Mouse (Mus musculus): ENCODE measurements around the gene Ola1.

Ola1 gene

DNA sequence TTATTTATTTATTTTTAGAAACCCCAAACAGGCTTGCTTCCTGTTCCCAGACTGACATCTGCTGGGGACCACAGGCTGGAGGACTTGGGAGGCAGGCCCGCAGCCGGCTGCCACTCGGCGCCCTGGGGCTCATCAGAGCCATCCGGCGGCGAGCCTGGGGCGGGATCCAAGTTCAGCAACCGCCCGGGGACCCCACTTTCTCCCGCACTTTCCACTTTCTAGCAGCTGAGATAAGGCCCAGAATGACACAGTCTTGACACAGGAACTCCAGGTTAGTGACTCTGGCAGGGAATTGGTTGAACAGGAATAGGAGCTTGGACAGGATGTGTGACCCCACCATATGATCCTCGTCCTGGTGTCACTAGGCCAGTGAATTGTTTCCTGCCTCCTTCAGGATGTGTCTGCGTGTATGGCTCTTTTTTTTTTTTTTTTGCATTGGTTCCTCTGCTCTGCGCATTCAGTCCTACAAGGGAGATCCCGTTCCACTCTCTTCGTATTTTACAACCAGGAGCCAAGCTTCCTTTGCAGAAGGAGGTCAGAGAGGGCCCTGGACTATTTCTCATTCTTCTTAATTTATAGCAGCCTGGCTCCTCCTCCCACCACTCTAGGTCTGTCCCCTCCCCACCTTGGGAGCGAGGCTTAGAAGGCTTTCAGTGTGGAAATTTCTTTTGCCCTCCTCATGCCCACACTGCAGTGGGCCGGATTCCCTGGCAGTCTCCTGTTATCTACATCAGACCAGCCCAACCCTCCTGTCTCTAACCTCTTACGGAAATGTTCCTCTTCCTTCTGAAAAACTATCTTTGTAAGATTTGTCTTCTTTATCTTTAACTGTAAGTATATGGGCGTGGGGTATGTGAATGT is 152.2 kb downstream of the Ola1 start:
- peak; percentile 30 for DNase-seq (ENCODE audit: low read depth, low spot score)

DNA sequence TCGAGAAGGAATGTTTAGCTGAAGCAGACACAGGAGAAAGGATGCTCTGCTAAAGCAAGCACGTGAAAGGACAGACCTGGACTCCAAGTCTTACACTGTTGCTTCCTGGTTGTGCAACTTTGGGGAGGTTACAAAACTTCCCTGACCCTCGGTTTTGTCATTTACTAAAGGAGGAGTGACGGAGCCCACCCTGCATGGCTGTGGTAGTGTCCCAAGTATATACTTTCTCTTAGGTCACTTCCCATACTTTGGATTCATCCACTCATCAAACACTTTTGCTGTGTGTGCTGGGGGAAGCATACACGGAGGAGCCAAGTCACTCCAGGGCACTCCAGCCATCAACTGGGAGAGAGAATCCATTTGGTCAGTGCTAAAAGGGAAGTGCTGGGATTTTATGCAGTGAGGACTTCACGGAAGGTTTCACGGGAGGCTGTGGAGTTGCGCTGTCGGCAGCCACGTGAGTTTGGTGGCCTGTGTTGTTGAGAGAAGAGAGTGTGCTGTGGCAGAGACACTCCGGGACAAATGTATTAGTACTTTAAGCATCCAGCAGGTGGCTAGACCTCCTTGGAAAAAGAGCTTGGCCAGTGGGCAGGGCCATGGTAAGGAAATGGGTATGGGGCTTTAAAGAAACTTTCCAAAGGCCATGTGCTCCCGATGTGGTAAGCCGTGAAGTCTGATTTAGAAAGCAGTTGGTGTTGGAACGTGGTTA is 154.7 kb downstream of the Ola1 start:
- no peak for DNase-seq (ENCODE audit: low read depth, low spot score)

DNA sequence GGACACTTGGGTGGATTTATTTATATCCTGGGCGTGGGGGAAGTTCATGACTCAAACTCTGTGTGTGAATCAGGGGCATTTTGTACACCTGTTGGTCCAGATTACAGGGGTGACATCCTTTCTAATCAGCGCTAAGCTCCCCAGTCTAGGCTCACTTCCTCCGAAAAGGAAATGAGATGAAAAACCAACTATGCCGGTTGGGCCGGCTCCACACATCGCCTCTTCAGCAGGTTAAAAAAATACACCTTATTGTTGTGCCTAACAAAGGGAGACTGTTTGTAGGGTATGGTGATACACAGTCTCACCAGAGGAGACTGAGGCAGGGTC is 158.5 kb downstream of the Ola1 start:
- DNase-seq (ENCODE audit: low read depth, low spot score), result no peak

DNA sequence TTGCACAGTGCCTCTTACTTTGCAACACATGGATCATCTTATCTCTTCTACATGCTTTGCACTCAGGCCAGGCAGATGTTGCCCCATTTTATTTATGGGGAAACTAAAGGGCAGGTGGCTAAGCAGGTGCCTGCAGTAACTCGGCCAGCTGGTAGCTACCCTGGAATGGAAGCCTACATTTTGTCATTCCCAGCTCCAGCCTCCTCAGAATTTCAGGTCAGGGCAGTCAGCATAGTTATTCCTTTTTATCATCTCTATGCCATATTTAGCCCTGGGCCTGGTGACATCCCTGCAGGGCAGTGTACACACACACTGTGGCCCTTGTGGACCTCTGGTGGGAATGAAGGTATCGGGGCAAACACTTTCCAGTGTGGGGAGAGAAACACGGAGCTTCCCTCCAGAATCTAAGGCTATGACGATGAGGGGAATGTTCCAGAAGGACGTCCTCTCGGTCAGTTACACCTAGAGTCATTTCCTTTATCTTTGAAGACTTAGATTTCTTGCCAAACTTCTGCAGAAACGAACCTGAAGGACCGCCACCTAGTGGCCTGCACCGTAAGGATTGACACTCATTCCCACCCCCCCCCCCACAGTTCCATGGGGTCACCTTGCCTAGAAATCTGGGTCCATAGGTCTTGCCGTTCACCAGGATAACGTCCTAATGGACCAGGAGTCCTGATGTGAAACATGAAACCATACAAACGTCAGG is 159.0 kb downstream of the Ola1 start:
- no peak for DNase-seq (ENCODE audit: low read depth, low spot score)

DNA sequence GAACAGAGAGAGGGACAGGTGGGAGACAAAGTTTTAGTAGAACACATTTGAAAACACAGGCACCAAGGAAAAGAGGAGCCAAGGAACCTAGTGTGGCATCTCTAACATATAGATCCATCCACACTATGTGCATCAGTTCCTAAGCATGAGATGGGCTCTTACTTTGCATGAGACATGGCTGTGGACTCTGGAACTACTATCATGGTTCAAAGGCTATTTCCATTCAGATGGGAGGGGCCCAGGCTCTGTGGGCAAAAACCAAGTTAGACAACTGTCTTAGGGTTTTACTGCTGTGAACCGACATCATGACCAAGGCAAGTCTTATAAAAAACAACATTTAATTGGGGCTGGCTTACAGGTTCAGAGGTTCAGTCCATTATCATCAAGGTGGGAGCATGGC is 160.4 kb downstream of the Ola1 start:
- DNase-seq (ENCODE audit: low read depth, low spot score), result no peak

DNA sequence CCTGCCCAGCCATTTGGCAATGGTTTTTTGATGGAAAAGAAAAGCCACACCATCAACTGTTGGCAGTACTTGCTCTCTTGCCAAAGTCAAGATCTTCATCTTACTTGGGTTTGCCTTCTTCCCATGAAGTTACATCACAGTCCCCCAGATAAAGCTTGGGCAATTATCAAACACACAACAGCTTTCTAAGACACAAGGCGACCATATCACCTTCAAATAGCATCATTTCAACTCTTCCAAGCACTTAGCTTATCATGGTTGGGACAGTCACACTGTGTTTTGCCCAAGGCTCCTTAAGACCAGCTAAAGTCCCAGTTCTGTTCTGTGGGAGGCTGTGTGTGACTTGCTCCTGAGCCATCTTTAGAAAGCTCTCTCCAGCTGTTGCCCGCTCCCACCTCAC is 161.1 kb downstream of the Ola1 start:
- DNase-seq (ENCODE audit: low read depth, low spot score), result no peak

DNA sequence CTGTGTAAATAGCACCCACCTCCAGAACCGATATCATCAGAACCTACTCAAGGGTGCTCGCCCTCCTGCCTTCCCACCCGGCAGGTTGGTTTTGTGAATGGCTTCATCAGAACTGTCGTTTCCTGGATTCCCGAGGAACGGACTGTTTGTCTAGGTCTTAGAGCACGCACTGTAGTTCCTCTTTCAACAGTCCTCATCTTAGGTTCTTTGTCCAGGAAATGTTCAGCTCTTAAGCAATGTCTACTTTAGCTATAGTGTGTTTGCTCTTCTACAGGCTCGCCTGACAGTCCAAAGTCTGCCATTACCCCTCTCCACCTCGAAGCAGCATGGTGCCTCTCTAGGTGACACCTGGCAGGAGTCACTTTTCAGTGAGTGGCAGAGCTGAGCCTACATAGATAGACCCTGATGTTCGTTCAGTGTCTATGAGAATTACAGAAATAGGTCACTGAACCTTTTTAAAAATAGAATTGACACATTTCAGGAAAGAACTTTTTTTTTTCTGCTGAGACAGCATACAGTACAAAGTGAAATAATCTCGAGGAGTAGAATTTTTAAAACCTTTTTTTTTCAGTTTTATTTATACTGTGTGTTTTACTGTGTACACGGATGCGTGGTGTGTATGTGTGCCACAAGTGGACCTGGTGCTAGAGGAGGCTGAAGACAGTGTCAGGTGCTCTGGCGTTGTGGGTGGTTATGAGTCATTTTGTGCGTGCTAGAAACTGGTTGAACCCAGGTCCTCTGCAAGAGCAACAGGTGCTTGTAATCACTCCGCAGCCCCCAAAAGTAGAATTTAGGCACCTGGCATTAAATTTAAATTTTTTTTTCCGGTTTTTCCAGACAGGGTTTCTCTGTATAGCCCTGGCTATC is 162.4 kb downstream of the Ola1 start:
- no peak for DNase-seq (ENCODE audit: low read depth, low spot score)

DNA sequence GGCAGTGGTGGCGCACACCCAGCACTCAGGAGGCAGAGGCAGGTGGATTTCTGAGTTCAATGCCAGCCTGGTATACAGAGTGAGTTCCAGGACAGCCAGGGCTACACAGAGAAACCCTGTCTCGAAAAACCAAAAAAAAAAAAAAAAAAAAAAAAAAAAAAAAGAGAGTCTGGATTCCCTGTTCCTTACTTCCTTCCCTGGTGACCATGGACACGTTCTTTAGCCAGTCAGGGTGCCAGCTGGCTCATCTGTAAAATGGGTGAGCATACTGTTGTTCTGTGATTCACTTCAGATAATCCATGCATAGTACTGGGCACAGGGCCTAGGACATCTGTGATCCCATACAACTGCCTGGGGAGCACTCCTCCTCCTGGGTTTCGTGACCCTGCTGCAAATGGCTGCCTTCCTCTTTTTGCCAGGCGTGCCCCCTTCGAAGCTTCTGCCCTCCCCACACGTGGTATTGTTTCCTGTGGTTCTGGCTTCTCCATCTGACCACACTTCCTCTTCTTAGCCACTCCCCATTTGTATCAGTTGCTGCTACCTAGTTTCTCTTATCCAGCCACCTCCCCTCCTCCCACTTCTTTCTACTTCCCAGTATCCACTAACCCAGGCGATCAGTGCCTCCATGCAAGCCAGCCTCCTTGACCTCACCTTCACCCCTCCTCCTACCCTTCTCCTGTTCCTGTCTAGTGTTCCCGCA is 164.8 kb downstream of the Ola1 start:
- DNase-seq (ENCODE audit: low read depth, low spot score), result no peak

DNA sequence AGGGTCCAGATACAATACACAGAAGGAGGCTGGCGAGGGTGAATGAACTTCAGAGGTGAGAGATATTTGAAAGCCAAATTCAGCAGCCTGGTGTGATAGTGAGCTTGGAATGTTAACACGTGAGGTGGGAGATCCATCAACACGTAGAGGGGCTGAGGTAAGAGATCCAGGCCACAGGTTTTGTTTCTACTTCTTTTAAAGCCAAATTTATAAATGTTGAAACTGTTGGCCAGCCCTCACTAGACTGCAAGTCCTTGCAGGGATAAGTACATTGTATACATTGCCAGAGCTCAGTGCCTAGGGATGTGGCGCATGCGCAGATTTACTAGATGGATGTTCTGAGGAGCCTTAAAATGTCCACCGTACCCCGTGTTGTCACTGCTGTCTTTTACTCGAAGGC is 168.3 kb downstream of the Ola1 start:
- no peak for DNase-seq (ENCODE audit: low read depth, low spot score)

DNA sequence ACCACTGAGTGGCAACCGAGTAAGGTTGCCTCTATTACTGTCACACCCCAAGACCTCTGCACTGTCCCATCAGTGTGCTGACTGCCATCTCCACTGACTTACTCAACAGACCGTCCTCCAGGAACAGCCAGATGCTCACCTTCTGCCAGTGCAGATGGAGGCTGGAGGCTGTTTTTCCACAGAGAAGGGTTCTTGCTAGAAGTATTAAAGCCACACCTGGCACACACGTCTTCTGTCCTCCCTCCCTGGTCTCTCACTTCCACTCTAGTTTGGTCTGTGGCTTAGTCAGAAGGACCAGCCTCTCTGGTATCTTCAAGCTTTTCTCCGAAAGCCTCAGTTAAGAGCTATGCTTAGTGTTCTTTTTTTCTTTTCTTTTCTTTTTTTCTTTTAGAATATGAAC is 168.7 kb downstream of the Ola1 start:
- DNase-seq (ENCODE audit: low read depth, low spot score), result no peak

DNA sequence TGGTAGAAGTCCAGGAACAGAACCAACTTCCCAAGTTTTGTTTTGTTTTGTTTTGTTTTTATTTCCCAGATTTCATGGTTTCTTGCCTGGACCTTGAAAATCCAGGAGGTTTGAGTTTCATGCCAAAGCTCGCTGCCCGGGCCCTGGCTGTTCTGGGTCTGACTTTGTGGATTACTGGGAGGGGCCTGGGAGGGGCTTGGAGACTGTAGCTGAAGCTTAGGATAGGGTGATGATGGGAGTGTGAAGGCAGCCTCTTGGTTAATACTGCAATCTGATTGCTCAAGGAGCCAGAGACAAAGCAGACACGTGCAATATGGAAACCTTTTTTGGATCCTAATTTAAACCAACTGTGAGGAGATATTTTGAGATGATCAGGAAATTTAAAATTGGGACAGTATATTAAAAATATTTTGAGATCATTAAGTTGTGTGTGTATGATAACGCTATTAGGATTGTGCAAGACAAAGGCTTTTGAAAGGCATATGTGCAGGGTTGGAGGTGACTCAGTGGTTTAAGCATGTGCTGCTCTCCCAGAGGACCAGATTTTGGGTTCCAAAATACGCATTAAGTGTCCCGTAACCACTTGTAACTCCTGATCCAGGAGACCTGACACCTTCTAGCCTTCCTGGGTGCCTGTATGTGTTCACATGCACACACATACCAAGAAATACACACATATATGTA is 169.6 kb downstream of the Ola1 start:
- no peak for DNase-seq (ENCODE audit: low read depth, low spot score)

DNA sequence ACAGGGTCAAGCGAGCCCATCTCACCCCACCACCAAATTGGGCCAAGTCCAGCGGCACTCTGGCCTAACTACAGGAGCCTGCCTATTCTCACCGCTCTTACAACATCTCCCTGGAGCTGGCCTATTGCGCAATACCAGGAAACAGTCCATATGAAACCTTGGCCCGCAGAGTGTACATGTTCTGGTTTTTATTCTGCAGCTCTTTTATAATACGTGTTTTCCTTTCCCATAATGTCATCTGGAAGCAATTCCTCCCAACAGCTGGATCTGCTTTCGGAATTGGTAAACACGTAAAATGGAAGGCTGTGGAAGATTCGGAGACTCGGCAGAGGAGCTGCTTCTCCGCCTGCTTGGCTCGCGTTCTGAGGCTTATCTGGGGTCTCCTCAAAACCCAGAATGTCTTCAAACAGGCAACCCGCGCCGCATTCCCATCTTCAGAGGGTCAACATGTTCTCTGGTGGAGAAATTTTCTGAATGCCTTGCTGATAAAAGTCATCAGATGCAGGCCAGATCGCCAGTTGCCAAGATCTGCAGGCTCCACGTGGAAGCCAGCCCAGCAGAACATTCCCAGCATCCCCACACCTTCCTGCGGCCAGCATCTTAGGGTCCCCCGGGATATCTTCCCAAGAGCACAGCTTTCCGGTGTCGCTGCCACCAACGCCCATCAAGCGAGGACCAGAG is 171.5 kb downstream of the Ola1 start:
- DNase-seq (ENCODE audit: low read depth, low spot score), result no peak

DNA sequence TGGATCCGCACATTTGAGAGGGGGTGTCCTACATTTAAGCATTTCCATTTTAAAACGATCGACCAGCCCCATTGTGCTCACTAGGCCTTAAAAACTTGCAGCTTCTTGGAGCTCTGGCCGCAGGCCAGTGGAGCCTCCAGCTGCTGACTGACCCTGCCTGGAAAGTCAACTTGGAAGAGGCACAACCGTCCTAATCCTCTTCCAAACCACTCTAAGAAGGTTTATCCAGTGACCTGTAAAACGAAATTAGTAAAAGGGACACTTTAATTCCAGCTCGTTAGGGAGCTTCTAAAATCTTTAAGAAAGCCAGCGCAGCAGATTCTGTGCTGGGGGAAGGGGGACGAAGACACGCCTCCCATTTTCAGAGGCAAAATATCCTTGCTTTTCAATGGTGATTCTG is 172.1 kb downstream of the Ola1 start:
- no peak for DNase-seq (ENCODE audit: low read depth, low spot score)

DNA sequence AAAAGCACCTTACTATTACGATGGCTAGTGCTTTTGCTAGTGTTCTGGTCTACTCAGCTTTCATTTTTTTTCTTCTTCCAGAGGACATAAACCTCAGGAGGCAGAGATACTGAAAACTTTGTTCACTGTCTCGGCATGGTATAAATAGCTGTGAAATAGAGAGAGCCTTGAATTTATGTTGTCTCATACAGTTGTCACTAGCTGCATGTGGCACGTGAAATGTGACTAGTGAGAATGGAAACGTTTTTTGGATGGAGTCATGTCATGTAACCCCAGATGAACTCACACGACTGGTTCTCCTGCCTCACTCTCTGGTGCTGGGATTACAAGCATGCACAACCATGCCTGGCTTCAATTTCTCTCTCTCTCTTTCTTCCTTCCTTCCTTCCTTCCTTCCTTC is 173.2 kb downstream of the Ola1 start:
- no peak for DNase-seq (ENCODE audit: low read depth, low spot score)
